Mouse (Mus musculus) neutrophil, adult 65 days (primary cell): ENCODE measurements around the gene Eapp. TPM values are rescaled to one million over a fixed set of nuclear protein-coding genes. Genes with fewer than 3 reads are reported as not detected.

Experiments
- total RNA-seq: library from RNA; stranded (reverse); gene quantifications from 2 replicates; pipeline ENCODE4 v1.2.4, GENCODE M21; 2023

Eapp gene
- total RNA-seq = 25.1 and 34.1 TPM in 2 replicates

GRCm38 (mm10) chr12:54695511-54696241, at the start of gene Eapp:
Gene Eapp (minus strand): TSS chr12:54695897.

DNA sequence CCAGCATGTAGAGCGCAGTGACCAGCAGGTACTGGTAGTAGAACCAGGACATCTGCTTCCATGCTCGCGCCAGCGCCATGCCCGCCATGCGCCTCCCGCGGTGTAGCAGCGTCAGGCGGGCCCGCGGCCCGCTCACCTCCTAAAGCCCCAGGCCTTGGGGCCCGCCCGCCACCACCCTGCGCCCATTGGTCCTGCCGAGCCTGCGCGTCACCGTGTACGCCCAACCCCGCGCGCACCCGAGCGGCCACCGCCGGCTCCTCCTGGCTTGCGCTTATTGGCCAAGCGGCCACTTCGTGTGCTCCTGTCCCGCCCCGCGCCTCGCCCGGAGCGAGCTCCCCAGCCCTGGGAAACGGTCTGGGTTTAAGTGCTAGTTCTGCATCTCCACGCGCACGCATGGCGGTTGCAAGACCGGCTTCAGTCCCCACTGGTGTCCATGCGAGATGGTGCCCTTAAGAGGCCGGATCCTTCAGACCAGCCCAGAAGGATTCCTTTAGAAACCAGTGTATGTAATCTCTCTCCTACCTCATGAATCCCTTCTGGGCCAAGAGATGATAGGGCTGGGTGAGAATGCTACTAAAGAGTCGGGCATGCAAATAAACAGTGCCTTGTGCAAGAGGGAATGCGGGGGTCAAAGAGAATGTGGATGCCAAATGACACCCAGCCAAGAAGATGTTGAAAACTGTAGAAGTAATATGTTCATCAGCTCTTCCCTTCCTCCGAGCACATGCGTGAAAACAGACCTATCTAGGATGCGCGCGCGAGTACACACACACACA, 39.1 kb downstream of the Eapp start, which contains the start of gene Sptssa:
TSS of gene Sptssa (minus strand) at position 178 of the 776 bp plus-strand sequence.

Other genes starting within 250 kb of the Eapp start
- 23.9 and 28.2 TPM in 2 replicates for gene Sptssa, start 39.3 kb downstream of the Eapp start, total RNA-seq
- gene Snx6, start 99.8 kb upstream of the Eapp start, total RNA-seq = 68.3 and 76.3 TPM in 2 replicates
- 24.6 and 30.1 TPM in 2 replicates for gene Cfl2, start 167.0 kb upstream of the Eapp start, total RNA-seq